Mouse (Mus musculus) cerebellum, adult 2 months (tissue): Measurements from ENCODE around the gene Rbfox1. TPM values are rescaled to one million over a fixed set of nuclear protein-coding genes. Genes with fewer than 3 reads are reported as not detected.
A peak's percentile ranks its signal among the peaks of the same experiment; 100 is the strongest.

Experiments
- DNase-seq, 2 experiments: peaks; one replicate each; pipeline ENCODE4 v3.0.0; 2021
- H3K27ac ChIP-seq: fragments of 200-500 bp; 2 replicates; pipeline ENCODE4 v1.5.1; 2012; ENCODE audit warnings: low read length, control low read depth, inconsistent platforms; ENCODE audit not compliant: insufficient read depth
- H3K27me3 ChIP-seq: fragments of 200-500 bp; 2 replicates; pipeline ENCODE4 v1.6.1; 2012; ENCODE audit warnings: inconsistent platforms, mild to moderate bottlenecking, low read length, moderate library complexity; ENCODE audit not compliant: control insufficient read depth, insufficient read depth
- H3K4me1 ChIP-seq: fragments of 200-500 bp; 2 replicates; pipeline ENCODE4 v1.6.1; 2011; ENCODE audit warnings: low read length; ENCODE audit not compliant: control insufficient read depth, insufficient read depth
- H3K4me3 ChIP-seq: fragments of 200-500 bp; replicated peaks from 2 replicates; pipeline ENCODE3; 2011; ENCODE audit warnings: mild to moderate bottlenecking, low read depth, low read length, control low read depth; ENCODE audit not compliant: insufficient read depth
- CTCF ChIP-seq: fragments of 200-500 bp; IDR thresholded peaks from 2 replicates; pipeline ENCODE4 v1.5.1; 2011; ENCODE audit warnings: low read depth, mild to moderate bottlenecking, control low read depth, low read length, moderate library complexity, borderline replicate concordance; ENCODE audit not compliant: insufficient read depth
- POLR2A ChIP-seq: fragments of 200-500 bp; IDR thresholded peaks from 2 replicates; pipeline ENCODE4 v1.6.1; 2011; ENCODE audit warnings: low read length, control low read depth, borderline replicate concordance; ENCODE audit not compliant: insufficient read depth
- WGBS: fragments of 180-500 bp; shearing (Covaris S2); methylation state at CpG from one replicate; pipeline ENCODE4 v1.1.7; 2018; 5-methylcytosine and 5-hydroxymethylcytosine counted together
- polyA plus RNA-seq: library from polyadenylated mRNA; depleted of rRNA; stranded (reverse); fragments of >200 nt; gene quantifications from 2 replicates; pipeline ENCODE4 v1.2.3, GENCODE M21; 2012

Rbfox1 gene
- polyA plus RNA-seq, 1 experiment: 132 TPM

GRCm38 (mm10) chr16:7052408-7052807 lies 1167.3 kb downstream of the Rbfox1 start:
- no peak for TF ChIP-seq CTCF
- TF ChIP-seq POLR2A: no peak
- no peak overlapping the region for H3K4me3 ChIP-seq
- no peak overlapping the region for H3K27ac ChIP-seq
- peaks cover 9% of the 10 kb centered on the region for H3K4me1 ChIP-seq
- H3K27me3 ChIP-seq: no peaks in the 10 kb centered on the region
- no peak for DNase-seq
- WGBS: 38% methylated on average over 9 of the region's 9 CpGs

GRCm38 (mm10) chr16:7057789-7058188 lies 1172.6 kb downstream of the Rbfox1 start:
- H3K27me3 ChIP-seq: no peaks in the 10 kb centered on the region
- H3K27ac ChIP-seq: no peak overlapping the region
- peaks cover 15% of the 10 kb centered on the region for H3K4me1 ChIP-seq
- H3K4me3 ChIP-seq: no peak overlapping the region
- 15% methylated on average over 3 of the region's 3 CpGs for WGBS
- TF ChIP-seq CTCF: no peak
- TF ChIP-seq POLR2A: no peak
- peak; percentile 35 to 57 for DNase-seq

DNA sequence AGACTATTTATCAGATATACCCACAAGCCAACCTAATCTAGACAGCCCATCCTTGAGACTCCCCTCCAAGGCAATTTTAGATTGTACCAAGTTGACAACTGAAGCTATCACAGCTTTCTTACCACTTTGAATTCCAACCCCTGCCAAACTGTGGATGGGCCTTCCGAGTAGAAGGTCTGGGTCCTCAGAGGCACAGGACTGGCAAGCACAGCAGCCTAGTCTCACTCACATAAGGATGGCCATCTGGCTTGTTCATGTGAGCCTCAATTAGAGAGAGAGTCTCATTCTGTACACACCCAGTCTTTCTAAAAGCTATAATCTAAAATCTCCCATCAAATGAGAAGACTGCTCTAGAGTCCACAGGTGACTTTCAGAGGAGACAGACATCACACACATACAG lies 1173.4 kb downstream of the Rbfox1 start:
- 11% methylated on average over 1 of the region's 1 CpGs for WGBS
- no peak for TF ChIP-seq CTCF
- no peak for TF ChIP-seq POLR2A
- Histone ChIP-seq H3K27me3 (no peaks in the 10 kb centered on the region), H3K27ac (no peak overlapping the region), H3K4me3 (no peak overlapping the region), H3K4me1 (peaks cover 20% of the 10 kb centered on the region)
- DNase-seq: peak in 1 of 2 experiments; percentile 66

DNA sequence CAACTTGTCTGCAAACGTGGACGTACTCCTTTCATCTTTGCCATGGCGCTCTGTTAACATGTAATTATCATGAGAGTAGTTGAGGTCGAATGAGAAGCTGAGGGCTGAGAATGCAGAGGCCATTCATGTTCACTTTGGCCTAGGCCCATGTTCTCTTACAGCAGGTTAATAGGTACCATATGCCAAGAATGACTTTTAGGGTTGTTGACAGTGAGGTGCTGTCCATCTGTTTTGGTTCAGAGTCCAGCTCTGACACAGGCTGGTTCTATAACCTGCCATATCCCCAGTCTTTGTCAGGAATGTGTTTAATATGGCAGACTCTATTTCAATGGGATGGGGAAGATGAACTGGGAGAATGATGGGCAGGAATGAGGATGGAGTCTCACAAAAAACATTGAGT lies 1174.4 kb downstream of the Rbfox1 start:
- H3K27me3 ChIP-seq: no peaks in the 10 kb centered on the region
- peaks cover 20% of the 10 kb centered on the region for H3K4me1 ChIP-seq
- WGBS: 59% methylated on average over 4 of the region's 4 CpGs
- H3K4me3 ChIP-seq: no peak overlapping the region
- no peak overlapping the region for H3K27ac ChIP-seq
- peak in 1 of 2 experiments; percentile 51 for DNase-seq
- TF ChIP-seq CTCF (no peak), POLR2A (no peak)

DNA sequence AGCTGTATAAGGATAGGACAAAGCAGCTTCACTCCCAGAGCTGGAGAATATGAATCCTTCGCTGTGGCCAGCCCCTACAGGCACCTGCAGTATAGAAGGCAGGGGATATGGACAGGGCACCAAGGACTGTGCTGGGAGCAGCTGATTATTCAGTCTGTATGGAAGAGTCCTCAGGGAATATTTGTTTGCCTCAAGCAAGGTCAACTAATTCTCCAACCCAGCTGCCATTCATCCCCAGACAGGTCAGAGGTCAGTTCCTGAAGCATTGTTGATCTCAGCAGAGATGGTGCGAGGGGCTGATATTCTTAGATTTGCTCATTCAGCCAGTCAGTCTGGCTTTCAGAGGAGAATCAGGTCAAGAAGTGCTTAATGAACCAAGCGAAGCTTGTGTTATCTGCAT lies 1175.7 kb downstream of the Rbfox1 start:
- TF ChIP-seq POLR2A: no peak
- TF ChIP-seq CTCF: no peak
- H3K4me1 ChIP-seq: peaks cover 22% of the 10 kb centered on the region
- 84% methylated on average over 3 of the region's 3 CpGs for WGBS
- H3K4me3 ChIP-seq: no peak overlapping the region
- H3K27me3 ChIP-seq: no peaks in the 10 kb centered on the region
- DNase-seq: no peak
- no peak overlapping the region for H3K27ac ChIP-seq

DNA sequence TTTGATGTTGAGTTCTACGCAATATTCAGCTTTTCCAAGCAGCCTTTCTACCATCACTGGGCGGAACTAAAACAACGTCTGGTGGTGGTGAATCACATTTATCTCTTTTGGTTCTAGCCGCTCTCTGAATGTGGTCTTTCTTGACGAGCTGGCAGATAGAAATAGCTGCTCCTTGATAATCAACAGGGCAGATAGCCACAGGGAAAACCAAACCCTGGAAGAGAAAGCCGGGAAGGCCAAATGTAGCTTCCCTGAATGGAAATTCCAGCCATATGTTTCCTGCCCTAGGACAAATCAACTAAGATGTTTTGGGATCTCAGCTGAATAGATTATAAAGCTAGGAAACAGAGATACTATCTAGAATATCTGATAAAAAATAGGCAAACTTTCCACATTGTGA lies 1177.4 kb downstream of the Rbfox1 start:
- H3K27ac ChIP-seq: no peak overlapping the region
- 38% methylated on average over 6 of the region's 6 CpGs for WGBS
- no peaks in the 10 kb centered on the region for H3K27me3 ChIP-seq
- TF ChIP-seq POLR2A (no peak), CTCF (no peak)
- peak; percentile 40 to 75 for DNase-seq
- peaks cover 20% of the 10 kb centered on the region for H3K4me1 ChIP-seq
- H3K4me3 ChIP-seq: no peak overlapping the region

DNA sequence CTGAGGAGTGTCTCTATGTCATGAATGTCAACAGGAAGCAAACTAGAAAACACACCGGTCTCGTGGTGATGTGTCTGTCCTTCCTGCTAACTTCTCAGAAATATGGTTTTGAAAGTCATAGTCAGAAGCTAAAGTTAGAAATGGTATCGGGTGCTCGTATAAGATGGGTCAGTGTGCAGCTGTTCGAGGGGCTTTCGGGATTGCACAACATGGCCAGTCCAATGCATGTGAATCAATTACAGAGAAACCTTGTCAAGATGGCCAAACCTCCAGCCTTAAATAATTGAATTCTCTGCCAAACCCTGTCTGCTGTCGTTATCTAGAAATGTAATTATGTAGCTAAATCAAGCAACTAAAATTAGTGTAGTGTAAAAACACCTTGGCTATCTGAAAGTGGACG lies 1182.0 kb downstream of the Rbfox1 start:
- H3K4me3 ChIP-seq: no peak overlapping the region
- no peak overlapping the region for H3K27ac ChIP-seq
- peaks cover 18% of the 10 kb centered on the region for H3K4me1 ChIP-seq
- no peak for TF ChIP-seq CTCF
- TF ChIP-seq POLR2A: no peak
- DNase-seq: no peak
- H3K27me3 ChIP-seq: no peaks in the 10 kb centered on the region
- 56% methylated on average over 8 of the region's 8 CpGs for WGBS

DNA sequence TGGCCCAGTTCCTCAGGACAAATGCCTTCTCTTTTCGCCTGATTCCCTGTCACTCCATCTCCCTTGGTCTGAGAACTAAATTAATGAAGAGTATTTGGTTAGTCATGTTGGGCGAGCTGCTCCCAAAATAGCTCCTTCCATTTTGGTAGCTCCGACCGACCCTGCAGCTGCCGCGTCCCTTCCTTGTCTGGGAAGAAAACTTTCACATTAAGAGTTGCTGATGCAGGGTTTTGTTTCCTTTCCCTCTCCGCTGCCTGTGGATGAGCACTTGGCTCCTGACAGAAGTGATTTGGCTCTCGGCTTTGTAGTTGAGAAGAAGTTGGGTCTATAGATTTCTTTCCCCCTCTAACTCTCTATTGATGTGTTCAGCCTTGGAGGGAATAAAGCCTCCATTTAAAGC lies 1184.4 kb downstream of the Rbfox1 start:
- 24% methylated on average over 8 of the region's 8 CpGs for WGBS
- H3K4me3 ChIP-seq: no peak overlapping the region

GRCm38 (mm10) chr16:7074786-7075185 lies 1189.6 kb downstream of the Rbfox1 start:
- Histone ChIP-seq H3K4me3 (no peak overlapping the region), H3K27ac (no peak overlapping the region), H3K27me3 (no peaks in the 10 kb centered on the region), H3K4me1 (peaks cover 11% of the 10 kb centered on the region)
- WGBS: 91% methylated on average over 4 of the region's 4 CpGs
- TF ChIP-seq POLR2A: no peak
- TF ChIP-seq CTCF: no peak
- DNase-seq: no peak

More for the DNA sequence above, 1184.4 kb downstream of the Rbfox1 start:
- H3K4me1 ChIP-seq: peaks cover 15% of the 10 kb centered on the region
- no peaks in the 10 kb centered on the region for H3K27me3 ChIP-seq
- H3K27ac ChIP-seq: no peak overlapping the region
- TF ChIP-seq POLR2A (no peak), CTCF (no peak)
- DNase-seq: no peak
